Mouse (Mus musculus) neutrophil, adult 83 days (primary cell): Measurements from ENCODE around the gene Tnfrsf1b. TPM values are rescaled to one million over a fixed set of nuclear protein-coding genes. Genes with fewer than 3 reads are reported as not detected.

Experiments
- total RNA-seq, 2 experiments: library from RNA; stranded (reverse); gene quantifications; one replicate each; pipeline ENCODE4 v1.2.4; 2023

Gene Tnfrsf1b
- total RNA-seq: 100 to 1,000 TPM in 1 of 2 experiments, 10 to 100 TPM in 1; 93.8 to 110 TPM

DNA sequence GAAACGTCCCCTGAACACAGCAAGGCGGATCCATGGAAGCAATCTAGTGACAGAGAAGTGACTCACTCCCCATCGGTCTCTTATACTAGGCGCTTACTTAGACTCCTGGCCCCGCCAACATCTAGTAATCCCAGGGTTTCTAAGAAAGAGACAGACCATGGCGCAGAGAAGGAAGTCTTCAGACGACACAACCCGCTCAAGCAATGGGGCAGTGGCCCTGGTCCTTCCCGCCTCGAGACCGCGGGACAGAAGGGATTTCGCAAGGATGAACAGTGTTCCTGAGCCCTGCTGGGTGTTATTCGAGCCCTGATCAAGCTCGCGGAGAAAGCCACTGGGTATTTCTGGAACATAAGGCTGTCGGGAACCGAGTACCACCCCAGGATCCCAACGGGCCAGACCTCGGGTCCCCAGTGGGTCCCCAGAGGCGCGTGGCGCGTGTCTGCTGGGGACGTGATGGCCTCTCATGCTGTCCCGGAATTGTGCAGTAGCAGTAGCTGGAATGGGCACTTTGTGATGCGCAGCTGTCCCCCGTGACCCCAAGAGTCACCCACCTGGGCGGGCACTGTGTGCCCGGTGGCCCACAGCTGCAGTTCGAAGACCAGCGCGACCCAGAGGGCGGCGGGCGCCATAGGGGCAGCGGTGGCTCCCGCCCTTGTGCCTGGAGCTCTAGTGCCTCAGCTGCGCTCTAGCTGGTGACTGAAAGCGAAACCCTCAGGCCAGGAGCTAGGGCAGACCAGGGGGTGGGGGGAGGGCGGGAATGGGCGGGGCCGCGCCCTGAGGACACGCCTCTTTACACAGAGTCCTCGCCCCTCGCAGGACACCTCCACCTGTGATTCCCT lies at the start of gene Tnfrsf1b:
Tnfrsf1b (minus strand) TSS at position 698 of the 839 bp plus-strand sequence.

DNA sequence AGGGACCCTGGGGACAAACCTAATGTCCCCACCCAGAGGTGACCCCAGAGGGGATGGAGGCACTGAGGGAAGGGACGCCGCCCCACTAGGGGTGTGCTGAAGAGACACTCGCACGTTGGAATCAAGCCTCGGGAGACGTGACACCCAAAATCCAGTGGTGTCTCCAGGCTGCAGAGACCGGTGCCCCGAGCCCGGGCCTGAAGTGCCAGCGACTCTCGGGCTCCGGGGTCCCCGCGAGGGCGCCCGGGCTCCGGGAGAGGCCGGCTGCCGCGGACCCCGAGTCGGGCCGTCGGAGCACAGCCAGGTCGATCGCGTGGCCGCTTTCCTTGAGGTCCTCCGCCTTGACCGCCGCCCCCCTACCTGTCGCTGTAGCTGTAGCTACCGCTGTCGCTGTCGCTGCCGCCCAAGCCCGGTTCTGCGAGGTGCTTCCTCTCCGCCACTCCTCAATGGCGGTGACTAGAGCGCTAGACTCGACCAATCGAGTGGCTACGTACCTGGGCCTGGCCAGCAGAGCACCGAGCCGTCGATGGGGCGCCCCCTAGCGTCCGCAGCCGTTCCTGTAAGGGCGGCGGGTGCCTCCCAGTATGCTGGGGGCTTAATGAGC lies 52.0 kb downstream of the Tnfrsf1b start, which contains the start of gene Vps13d:
Vps13d (minus strand) TSS at position 447 of the 604 bp plus-strand sequence.

Other genes with a start within 250 kb of the Tnfrsf1b start
- 10 to 100 TPM; 41.4 to 48.6 TPM for gene Vps13d, start 51.9 kb downstream of the Tnfrsf1b start, total RNA-seq
- 1 to 10 TPM in 1 of 2 experiments, under 1 TPM in 1; 0.90 to 1.0 TPM for gene Tnfrsf8, start 68.3 kb upstream of the Tnfrsf1b start, total RNA-seq